Mouse (Mus musculus) kidney, adult 2 months (tissue): ENCODE measurements around the gene Rsph1.

ENCODE experiments used
- CTCF ChIP-seq: fragments of 200-500 bp; conservative IDR thresholded peaks from 2 replicates; pipeline ENCODE4 v1.5.1; 2011; ENCODE audit warnings: low read depth, mild to moderate bottlenecking, control low read depth, low read length, moderate library complexity, mixed read lengths; ENCODE audit not compliant: insufficient read depth, insufficient read length
- POLR2A ChIP-seq: fragments of 200-500 bp; IDR thresholded peaks from one replicate; pipeline ENCODE4 v1.6.1; 2011; ENCODE audit warnings: low read depth, low read length, control low read depth

DNA sequence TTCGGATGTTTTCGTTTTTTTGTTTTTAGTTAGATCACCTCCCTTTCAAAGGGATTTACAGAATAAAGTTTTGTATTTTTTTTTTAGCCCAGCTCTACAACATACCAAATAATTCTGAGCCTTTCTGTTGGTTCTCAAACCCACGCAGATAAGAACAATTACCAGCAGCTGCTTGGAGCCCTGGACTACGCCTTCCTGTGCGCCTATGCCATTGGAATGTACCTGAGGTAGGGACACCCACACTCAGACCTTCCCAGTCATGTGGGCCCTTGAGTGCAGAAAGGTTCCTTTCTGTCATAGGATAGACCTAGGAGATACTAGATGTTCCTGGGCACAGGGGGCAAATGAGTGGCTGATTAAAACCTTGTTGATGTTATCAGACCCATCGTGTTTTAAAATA, 38.8 kb upstream of the Rsph1 start:
- TF ChIP-seq CTCF (no peak), POLR2A (no peak)
